ENCODE assay signal across 8 mouse cellular contexts in genomic region chr11:8302347-8303188, GRCm38 (mm10).
DNase-seq lines count a peak whose midpoint lies in the region; ATAC-seq and TF ChIP-seq lines count a peak whose summit lies in the region.

No protein-coding gene starts in this region.

- ATAC-seq in granulocyte monocyte progenitor cell, adult 5-6 weeks (replicated peaks; ENCODE audit: poor library complexity, severe bottlenecking), result no peak

- no peaks in the 10 kb centered on the region for H3K4me1 ChIP-seq in E14TG2a.4 (replicated peaks; ENCODE audit: low read depth, low read length)
- no peaks in the 10 kb centered on the region for H3K4me1 ChIP-seq in hindbrain, embryonic 10.5 days (replicated peaks)

- peak; percentile 45 for TF ChIP-seq CTCF in E14TG2a.4 (conservative IDR thresholded peaks at IDR 0.05; ENCODE audit: low read length)

- H3K27ac ChIP-seq in hindbrain, embryonic 10.5 days, result no peak overlapping the region

- WGBS in hindbrain, embryonic 10.5 days, result 56% methylated on average over 14 of the region's 14 CpGs

- peak; percentile 31 for DNase-seq in WW6 (ENCODE audit: low read depth, low spot score)
- peak; percentile 62 for DNase-seq in embryo, embryonic 11 days
- DNase-seq in hindbrain, embryonic 10.5 days (ENCODE audit: low spot score), result peak; percentile 31
- peak; percentile 10 to 50 for DNase-seq in layer of hippocampus, adult 8-10 months (ENCODE audit: low spot score in 2 of 2)
- DNase-seq in lung, postnatal 36 days, result peak; percentile 65
- peak; percentile 25 for DNase-seq in skeletal muscle tissue, adult 2 months (ENCODE audit: low read depth, low spot score)

- no peaks in the 10 kb centered on the region for H3K36me3 ChIP-seq in E14TG2a.4 (ENCODE audit: insufficient read depth, low read length)
- no peaks in the 10 kb centered on the region for H3K36me3 ChIP-seq in hindbrain, embryonic 10.5 days

- H3K27me3 ChIP-seq in E14TG2a.4 (ENCODE audit: insufficient read depth, low read length), result peaks cover 2% of the 10 kb centered on the region; the same call in 1 of the 2 replicates
- no peaks in the 10 kb centered on the region for H3K27me3 ChIP-seq in hindbrain, embryonic 10.5 days (ENCODE audit: insufficient read depth, poor library complexity, severe bottlenecking)

- no peak overlapping the region for H3K4me3 ChIP-seq in E14TG2a.4 (replicated peaks; ENCODE audit: low read length)
- no peak overlapping the region for H3K4me3 ChIP-seq in hindbrain, embryonic 10.5 days

- no peaks in the 10 kb centered on the region for H3K9me3 ChIP-seq in E14TG2a.4 (ENCODE audit: low read length)
- no peaks in the 10 kb centered on the region for H3K9me3 ChIP-seq in hindbrain, embryonic 10.5 days
